Mouse (Mus musculus): ENCODE data around the gene Ntn4. TPM values are rescaled to one million over a fixed set of nuclear protein-coding genes. Genes with fewer than 3 reads are reported as not detected.
"Not testable (repeated sequence)": the region's sequence is repeated elsewhere in the genome, so short reads cannot be mapped to it uniquely, and the experiment has no call there.

Gene Ntn4
- total RNA-seq, 2 experiments from 2014 or later = 12.7 to 18.0 TPM

- DNase-seq = no peak
Observed at GRCm38 (mm10) chr10:93683896-93684295, 43.4 kb downstream of the Ntn4 start.

GRCm38 (mm10) chr10:93685416-93685815 is 44.9 kb downstream of the Ntn4 start:
- not testable (repeated sequence) for DNase-seq

- no peak for DNase-seq
Observed at GRCm38 (mm10) chr10:93686579-93686978, 46.1 kb downstream of the Ntn4 start.

GRCm38 (mm10) chr10:93687781-93688180 is 47.3 kb downstream of the Ntn4 start:
- no peak for DNase-seq

GRCm38 (mm10) chr10:93688306-93689171 is 48.1 kb downstream of the Ntn4 start:
- peak; percentile 52 to 55 for DNase-seq

- no peak for DNase-seq
Observed at GRCm38 (mm10) chr10:93691344-93691743, 50.9 kb downstream of the Ntn4 start.

GRCm38 (mm10) chr10:93695043-93695791 is 54.7 kb downstream of the Ntn4 start:
- no peak for DNase-seq

- DNase-seq = no peak
Observed at GRCm38 (mm10) chr10:93696001-93696400, 55.5 kb downstream of the Ntn4 start.

- no peak for DNase-seq
Observed at GRCm38 (mm10) chr10:93697866-93698483, 57.5 kb downstream of the Ntn4 start.

GRCm38 (mm10) chr10:93699689-93700478 is 59.4 kb downstream of the Ntn4 start:
- DNase-seq = no peak

- no peak for DNase-seq
Observed at GRCm38 (mm10) chr10:93700589-93701363, 60.3 kb downstream of the Ntn4 start.

- DNase-seq = no peak
Observed at GRCm38 (mm10) chr10:93703946-93704345, 63.5 kb downstream of the Ntn4 start.

- peak; percentile 54 to 65 for DNase-seq
Observed at GRCm38 (mm10) chr10:93707149-93708075, 66.9 kb downstream of the Ntn4 start.

GRCm38 (mm10) chr10:93708076-93708473 is 67.6 kb downstream of the Ntn4 start:
- peak in 1 of 2 experiments; percentile 18 for DNase-seq

GRCm38 (mm10) chr10:93708515-93708914 is 68.0 kb downstream of the Ntn4 start:
- DNase-seq = no peak

- no peak for DNase-seq
Observed at GRCm38 (mm10) chr10:93709536-93709935, 69.1 kb downstream of the Ntn4 start.

- DNase-seq = no peak
Observed at GRCm38 (mm10) chr10:93721625-93722337, 81.3 kb downstream of the Ntn4 start.

- DNase-seq = peak; percentile 59 to 65
Observed at GRCm38 (mm10) chr10:93723942-93724542, 83.6 kb downstream of the Ntn4 start.

- no peak for DNase-seq
Observed at GRCm38 (mm10) chr10:93728131-93728530, 87.7 kb downstream of the Ntn4 start.

Data from heart, adult 18-20 months (tissue).